Mouse (Mus musculus) lung, adult 10 weeks (tissue): ENCODE measurements around the gene Nsun2. TPM values are rescaled to one million over a fixed set of nuclear protein-coding genes. Genes with fewer than 3 reads are reported as not detected.

Experiments
- polyA plus RNA-seq: library from polyadenylated mRNA; stranded (reverse); fragments of 350-450 nt; fragmentation: Illumina TruSeq; extraction: RNeasy Lipid Tissue Mini Kit (QIAGEN cat#74804); gene quantifications from one replicate; pipeline ENCODE4 v1.2.3, GENCODE M21; 2014; ENCODE audit warnings: low read depth, low replicate concordance; ENCODE audit not compliant: insufficient read depth

Gene Nsun2
- polyA plus RNA-seq, result 31.9 TPM

GRCm38 (mm10) chr13:69533405-69534333 lies at the start of gene Nsun2:
Gene Nsun2, plus strand, starts transcription at chr13:69533746.

GRCm38 (mm10) chr13:69534334-69534653 lies 748 bp downstream of the Nsun2 start, which contains the start of gene Tent4a:
Gene Tent4a, minus strand, starts transcription at chr13:69534617.

GRCm38 (mm10) chr13:69611398-69612174 lies 78.0 kb downstream of the Nsun2 start, which contains the start of gene Srd5a1:
Gene Srd5a1, minus strand, starts transcription at chr13:69611442.

Other genes starting within 250 kb of the Nsun2 start
- gene Tent4a, start 871 bp downstream of the Nsun2 start, polyA plus RNA-seq, result 5.7 TPM
- 1.2 TPM for gene Srd5a1, start 77.7 kb downstream of the Nsun2 start, polyA plus RNA-seq
- 0.24 TPM for gene Ube2ql1, start 206.1 kb downstream of the Nsun2 start, polyA plus RNA-seq